Mouse (Mus musculus) limb, embryonic 11.5 days (tissue): Measurements from ENCODE around the gene Slc6a13. TPM values are rescaled to one million over a fixed set of nuclear protein-coding genes. Genes with fewer than 3 reads are reported as not detected.
"Not testable (repeated sequence)": the region's sequence is repeated elsewhere in the genome, so short reads cannot be mapped to it uniquely, and the experiment has no call there.

ENCODE experiments used
- ATAC-seq: fragments of 200-750 bp; cut with Nextera tagmentation; 2 replicates; pipeline ENCODE4 v1.8.0; 2017; ENCODE audit warnings: low read depth; ENCODE audit not compliant: insufficient number of reproducible peaks, low FRiP score, low TSS enrichment
- DNase-seq: peaks from one replicate; pipeline ENCODE4 v3.0.0-alpha.2; 2015; ENCODE audit warnings: low spot score
- H3K27ac ChIP-seq: fragments of 300-500 bp; sonication (generic); replicated peaks from 2 replicates; pipeline ENCODE4 v1.5.1; 2014; ENCODE audit warnings: low read depth, mild to moderate bottlenecking, low read length
- H3K27me3 ChIP-seq: fragments of 300-500 bp; sonication (generic); 2 replicates; pipeline ENCODE4 v1.6.1; 2014; ENCODE audit warnings: mild to moderate bottlenecking, low read length, mixed read lengths; ENCODE audit not compliant: control insufficient read depth, insufficient read depth
- H3K36me3 ChIP-seq: fragments of 300-500 bp; sonication (generic); 2 replicates; pipeline ENCODE4 v1.6.1; 2014; ENCODE audit warnings: mild to moderate bottlenecking, low read length, moderate library complexity, mixed read lengths; ENCODE audit not compliant: control insufficient read depth, insufficient read depth
- H3K4me1 ChIP-seq: fragments of 300-500 bp; sonication (generic); 2 replicates; pipeline ENCODE4 v1.6.1; 2014; ENCODE audit warnings: low read length, mixed read lengths; ENCODE audit not compliant: control insufficient read depth, insufficient read depth
- H3K4me2 ChIP-seq: fragments of 300-500 bp; sonication (generic); 2 replicates; pipeline ENCODE4 v1.6.1; 2014; ENCODE audit warnings: low read depth, mild to moderate bottlenecking, moderate library complexity; ENCODE audit not compliant: severe bottlenecking
- H3K4me3 ChIP-seq: fragments of 300-500 bp; sonication (generic); 2 replicates; pipeline ENCODE4 v1.5.1; 2014; ENCODE audit warnings: low read depth, low read length
- H3K9ac ChIP-seq: fragments of 300-500 bp; sonication (generic); 2 replicates; pipeline ENCODE4 v1.6.1; 2014; ENCODE audit warnings: mild to moderate bottlenecking, low read length
- H3K9me3 ChIP-seq: fragments of 300-500 bp; sonication (generic); 2 replicates; pipeline ENCODE4 v1.6.1; 2016; ENCODE audit warnings: low read length; ENCODE audit not compliant: control insufficient read depth
- WGBS: fragments of 180-500 bp; shearing (Covaris S2); extraction: QIAGEN DNeasy Blood & Tissue Kit; methylation state at CpG from one replicate; pipeline ENCODE4 v1.1.7; 2014; 5-methylcytosine and 5-hydroxymethylcytosine counted together
- polyA plus RNA-seq: library from polyadenylated mRNA; unstranded; fragments of >200 nt; fragmentation: Nextera tagmentation; extraction: Ambion mirVana; gene quantifications from 2 replicates; pipeline ENCODE4 v1.2.1, GENCODE M21; 2014

Slc6a13 gene
- polyA plus RNA-seq, 1 experiment from 2014 or later: 1.3 TPM

DNA sequence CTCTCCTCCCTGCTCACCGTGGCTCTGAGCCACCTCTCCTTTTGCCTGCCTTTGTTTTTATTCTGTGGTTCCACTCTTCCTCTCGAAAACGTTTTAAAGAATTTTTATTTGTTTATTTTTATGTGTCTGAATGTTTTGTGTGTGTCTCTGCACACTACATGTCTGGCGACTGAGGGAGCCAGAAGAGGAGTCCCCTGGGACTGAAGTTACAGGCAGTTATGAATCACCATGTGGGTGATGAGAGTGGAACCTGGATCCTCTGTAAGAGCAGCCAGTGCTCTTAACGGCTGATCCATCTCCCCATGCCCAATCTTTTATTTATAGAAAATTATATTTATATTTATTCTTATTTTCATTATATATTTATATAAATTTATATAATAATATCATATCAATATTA, 44.3 kb downstream of the Slc6a13 start:
- H3K9me3 ChIP-seq: no peaks in the 10 kb centered on the region; the same call in 1 of the 2 replicates
- H3K4me3 ChIP-seq: no peak overlapping the region
- H3K4me2 ChIP-seq: no peak overlapping the region
- peaks cover 5% of the 10 kb centered on the region; the same call in 1 of the 2 replicates for H3K4me1 ChIP-seq
- no peak overlapping the region for H3K27ac ChIP-seq
- ATAC-seq: no peak
- no peak overlapping the region for H3K9ac ChIP-seq
- no peak for DNase-seq
- H3K36me3 ChIP-seq: no peaks in the 10 kb centered on the region
- 69% methylated on average over 5 of the region's 5 CpGs for whole genome bisulfite sequencing
- no peaks in the 10 kb centered on the region for H3K27me3 ChIP-seq

- no peak overlapping the region for H3K4me3 ChIP-seq
- H3K27me3 ChIP-seq: no peaks in the 10 kb centered on the region
- H3K4me2 ChIP-seq: no peak overlapping the region
- H3K4me1 ChIP-seq: peaks cover 5% of the 10 kb centered on the region; the same call in 1 of the 2 replicates
- ATAC-seq: no peak
- DNase-seq: peak; percentile 49
- H3K36me3 ChIP-seq: no peaks in the 10 kb centered on the region
- H3K9ac ChIP-seq: no peak overlapping the region
- H3K27ac ChIP-seq: no peak overlapping the region
- H3K9me3 ChIP-seq: no peaks in the 10 kb centered on the region; the same call in 1 of the 2 replicates
- WGBS: 8% methylated on average over 8 of the region's 8 CpGs
Measured at GRCm38 (mm10) chr6:121346428-121346827, 46.4 kb downstream of the Slc6a13 start.

DNA sequence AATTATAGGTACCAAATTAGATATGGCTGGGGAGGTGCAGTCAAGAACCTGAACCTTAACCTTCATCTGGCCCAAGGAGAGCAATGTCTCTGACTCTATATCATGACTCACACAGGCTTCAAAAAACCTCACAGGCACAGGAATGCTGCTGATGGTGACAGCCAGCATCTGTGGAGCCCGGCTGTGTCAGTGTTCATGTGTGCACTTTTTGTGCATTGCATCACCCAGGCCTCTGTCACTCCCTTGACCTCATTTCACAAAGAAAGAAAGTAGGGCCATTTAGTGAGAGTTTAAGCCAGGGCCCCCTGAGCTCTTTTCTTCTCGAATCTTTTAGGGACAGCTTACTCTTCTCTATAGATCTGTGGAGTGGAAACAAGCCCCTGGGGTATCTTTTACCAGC, 52.2 kb downstream of the Slc6a13 start:
- no peak for ATAC-seq
- Histone ChIP-seq H3K4me1 (no peaks in the 10 kb centered on the region), H3K27ac (no peak overlapping the region), H3K27me3 (no peaks in the 10 kb centered on the region), H3K4me2 (no peak overlapping the region), H3K36me3 (no peaks in the 10 kb centered on the region), H3K9ac (no peak overlapping the region), H3K4me3 (no peak overlapping the region), H3K9me3 (no peaks in the 10 kb centered on the region)
- no peak for DNase-seq
- 76% methylated on average over 2 of the region's 2 CpGs for WGBS

- WGBS: 72% methylated on average over 1 of the region's 1 CpGs
- Histone ChIP-seq H3K4me2 (no peak overlapping the region), H3K4me1 (no peaks in the 10 kb centered on the region)
Measured at GRCm38 (mm10) chr6:121356041-121356440, 56.0 kb downstream of the Slc6a13 start.

DNA sequence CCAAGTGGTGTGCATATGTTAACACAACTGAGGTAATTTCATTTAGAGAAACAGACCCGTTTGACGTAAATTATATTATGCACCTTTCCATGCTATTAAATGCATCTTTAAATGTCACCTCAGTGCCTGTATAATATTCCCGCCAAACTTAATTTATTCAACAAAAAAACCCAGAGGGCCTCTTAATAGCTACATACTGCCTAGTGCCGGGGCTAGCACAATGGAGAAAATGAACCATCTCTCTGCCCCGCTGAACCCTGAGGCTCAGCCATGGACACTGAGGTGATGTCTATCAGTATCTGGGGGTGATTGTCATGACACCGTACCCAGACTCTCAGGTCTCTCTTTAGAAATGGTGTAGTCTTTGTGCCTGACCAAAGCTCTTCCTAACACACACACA, 57.2 kb downstream of the Slc6a13 start:
- DNase-seq: no peak
- Histone ChIP-seq H3K27me3 (no peaks in the 10 kb centered on the region), H3K27ac (no peak overlapping the region), H3K36me3 (no peaks in the 10 kb centered on the region), H3K9ac (no peak overlapping the region), H3K9me3 (no peaks in the 10 kb centered on the region), H3K4me1 (no peaks in the 10 kb centered on the region), H3K4me3 (no peak overlapping the region), H3K4me2 (no peak overlapping the region)
- no peak for ATAC-seq
- 89% methylated on average over 6 of the region's 6 CpGs for WGBS

More at GRCm38 (mm10) chr6:121356041-121356440, 56.0 kb downstream of the Slc6a13 start:
- H3K27me3 ChIP-seq: no peaks in the 10 kb centered on the region
- no peak overlapping the region for H3K4me3 ChIP-seq
- no peak overlapping the region for H3K9ac ChIP-seq
- H3K36me3 ChIP-seq: no peaks in the 10 kb centered on the region
- H3K27ac ChIP-seq: no peak overlapping the region
- ATAC-seq (no peak), DNase-seq (no peak)
- H3K9me3 ChIP-seq: no peaks in the 10 kb centered on the region

GRCm38 (mm10) chr6:121363061-121363460, 63.0 kb downstream of the Slc6a13 start:
- no peak overlapping the region for H3K4me3 ChIP-seq
- WGBS: 68% methylated on average over 6 of the region's 6 CpGs
- no peaks in the 10 kb centered on the region for H3K4me1 ChIP-seq
- H3K9me3 ChIP-seq: no peaks in the 10 kb centered on the region
- no peak overlapping the region for H3K4me2 ChIP-seq
- no peak for DNase-seq
- no peaks in the 10 kb centered on the region for H3K27me3 ChIP-seq
- H3K27ac ChIP-seq: no peak overlapping the region
- H3K9ac ChIP-seq: no peak overlapping the region
- no peak for ATAC-seq
- H3K36me3 ChIP-seq: no peaks in the 10 kb centered on the region

GRCm38 (mm10) chr6:121363956-121364355, 63.9 kb downstream of the Slc6a13 start:
- Histone ChIP-seq H3K27me3 (no peaks in the 10 kb centered on the region), H3K36me3 (no peaks in the 10 kb centered on the region), H3K9ac (no peak overlapping the region), H3K27ac (no peak overlapping the region), H3K4me1 (no peaks in the 10 kb centered on the region), H3K4me2 (no peak overlapping the region), H3K4me3 (no peak overlapping the region), H3K9me3 (no peaks in the 10 kb centered on the region)
- no peak for ATAC-seq
- DNase-seq: no peak
- 80% methylated on average over 4 of the region's 4 CpGs for WGBS

DNA sequence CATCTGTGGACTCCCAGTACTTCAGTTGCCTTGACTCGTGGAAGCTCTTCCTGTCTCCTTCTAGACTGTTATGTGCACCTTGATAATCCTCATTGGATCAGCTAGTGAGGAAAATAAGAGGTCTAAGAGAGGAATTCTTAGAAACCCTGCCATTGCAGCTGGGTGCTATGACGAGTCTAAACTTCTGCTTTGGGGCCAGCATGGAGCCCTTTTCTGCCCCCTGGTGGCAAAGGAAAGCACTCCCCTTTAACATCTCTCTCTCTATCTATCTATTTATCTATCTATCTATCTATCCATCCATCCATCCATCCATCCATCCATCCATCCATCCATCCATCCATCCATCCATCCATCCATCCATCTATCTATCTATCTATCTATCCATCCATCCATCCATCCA, 66.5 kb downstream of the Slc6a13 start:
- 26% methylated on average over 2 of the region's 2 CpGs for WGBS
- H3K4me3 ChIP-seq, H3K27me3 ChIP-seq, H3K27ac ChIP-seq, H3K9me3 ChIP-seq, H3K9ac ChIP-seq, H3K4me2 ChIP-seq, H3K4me1 ChIP-seq, H3K36me3 ChIP-seq, ATAC-seq: not testable (repeated sequence)
- DNase-seq: peak; percentile 58

- Histone ChIP-seq H3K27me3 (no peaks in the 10 kb centered on the region), H3K27ac (no peak overlapping the region), H3K4me2 (no peak overlapping the region), H3K9me3 (no peaks in the 10 kb centered on the region), H3K9ac (no peak overlapping the region), H3K36me3 (no peaks in the 10 kb centered on the region), H3K4me3 (no peak overlapping the region), H3K4me1 (no peaks in the 10 kb centered on the region)
- 58% methylated on average over 3 of the region's 3 CpGs for WGBS
- no peak for ATAC-seq
- DNase-seq: no peak
Measured at GRCm38 (mm10) chr6:121367099-121367498, 67.1 kb downstream of the Slc6a13 start.
